Mouse (Mus musculus): ENCODE measurements around the gene Mdp1.

- TF ChIP-seq CTCF (conservative IDR thresholded peaks at IDR 0.05; ENCODE audit: insufficient read depth, insufficient read length, low read depth, low read length), result no peak
- TF ChIP-seq POLR2A (IDR thresholded peaks at IDR 0.05; ENCODE audit: low read depth, low read length), result no peak
Measured at GRCm38 (mm10) chr14:55677615-55678014, 17.3 kb upstream of the Mdp1 start.
